Mouse (Mus musculus) neural tube, embryonic 11.5 days (tissue): ENCODE results near the gene Per3. TPM values are rescaled to one million over a fixed set of nuclear protein-coding genes. Genes with fewer than 3 reads are reported as not detected.
A peak's percentile ranks its signal among the peaks of the same experiment; 100 is the strongest.

Experiments
- ATAC-seq: fragments of 200-750 bp; cut with Nextera tagmentation; 2 replicates; pipeline ENCODE4 v1.8.0; 2017; ENCODE audit warnings: moderate number of reproducible peaks, mild to moderate bottlenecking, moderate TSS enrichment, moderate library complexity; ENCODE audit not compliant: insufficient read depth, low FRiP score, low TSS enrichment
- DNase-seq: peaks from one replicate; pipeline ENCODE4 v3.0.0-alpha.2; 2015; ENCODE audit warnings: low spot score
- H3K27ac ChIP-seq: fragments of 300-500 bp; sonication (generic); 2 replicates; pipeline ENCODE4 v1.5.1; 2014; ENCODE audit warnings: low read depth, mild to moderate bottlenecking, low read length
- H3K27me3 ChIP-seq: fragments of 300-500 bp; sonication (generic); 2 replicates; pipeline ENCODE4 v1.6.1; 2014; ENCODE audit warnings: mild to moderate bottlenecking, low read length, mixed read lengths; ENCODE audit not compliant: control insufficient read depth, insufficient read depth
- H3K36me3 ChIP-seq: fragments of 300-500 bp; sonication (generic); 2 replicates; pipeline ENCODE4 v1.6.1; 2014; ENCODE audit warnings: mild to moderate bottlenecking, low read length, moderate library complexity, mixed read lengths; ENCODE audit not compliant: control insufficient read depth, insufficient read depth
- H3K4me1 ChIP-seq: fragments of 300-500 bp; sonication (generic); 2 replicates; pipeline ENCODE4 v1.6.1; 2014; ENCODE audit warnings: low read length, mixed read lengths; ENCODE audit not compliant: control insufficient read depth, insufficient read depth
- H3K4me2 ChIP-seq: fragments of 300-500 bp; sonication (generic); 2 replicates; pipeline ENCODE4 v1.6.1; 2014; ENCODE audit warnings: low read depth, mild to moderate bottlenecking, moderate library complexity
- H3K4me3 ChIP-seq: fragments of 300-500 bp; sonication (generic); 2 replicates; pipeline ENCODE4 v1.5.1; 2014; ENCODE audit warnings: low read depth, low read length
- H3K9ac ChIP-seq: fragments of 300-500 bp; sonication (generic); 2 replicates; pipeline ENCODE4 v1.6.1; 2014; ENCODE audit warnings: mild to moderate bottlenecking, low read length
- H3K9me3 ChIP-seq: fragments of 300-500 bp; sonication (generic); 2 replicates; pipeline ENCODE4 v1.6.1; 2016; ENCODE audit warnings: low read length; ENCODE audit not compliant: control insufficient read depth
- WGBS: fragments of 180-500 bp; shearing (Covaris S2); extraction: QIAGEN DNeasy Blood & Tissue Kit; methylation state at CpG from one replicate; pipeline ENCODE4 v1.1.7; 2014; 5-methylcytosine and 5-hydroxymethylcytosine counted together
- polyA plus RNA-seq: library from polyadenylated mRNA; unstranded; fragments of >200 nt; fragmentation: Nextera tagmentation; extraction: Ambion mirVana; gene quantifications from 2 replicates; pipeline ENCODE4 v1.2.1, GENCODE M21; 2014

Gene Per3
- polyA plus RNA-seq, 1 experiment from 2014 or later: 4.9 TPM

DNA sequence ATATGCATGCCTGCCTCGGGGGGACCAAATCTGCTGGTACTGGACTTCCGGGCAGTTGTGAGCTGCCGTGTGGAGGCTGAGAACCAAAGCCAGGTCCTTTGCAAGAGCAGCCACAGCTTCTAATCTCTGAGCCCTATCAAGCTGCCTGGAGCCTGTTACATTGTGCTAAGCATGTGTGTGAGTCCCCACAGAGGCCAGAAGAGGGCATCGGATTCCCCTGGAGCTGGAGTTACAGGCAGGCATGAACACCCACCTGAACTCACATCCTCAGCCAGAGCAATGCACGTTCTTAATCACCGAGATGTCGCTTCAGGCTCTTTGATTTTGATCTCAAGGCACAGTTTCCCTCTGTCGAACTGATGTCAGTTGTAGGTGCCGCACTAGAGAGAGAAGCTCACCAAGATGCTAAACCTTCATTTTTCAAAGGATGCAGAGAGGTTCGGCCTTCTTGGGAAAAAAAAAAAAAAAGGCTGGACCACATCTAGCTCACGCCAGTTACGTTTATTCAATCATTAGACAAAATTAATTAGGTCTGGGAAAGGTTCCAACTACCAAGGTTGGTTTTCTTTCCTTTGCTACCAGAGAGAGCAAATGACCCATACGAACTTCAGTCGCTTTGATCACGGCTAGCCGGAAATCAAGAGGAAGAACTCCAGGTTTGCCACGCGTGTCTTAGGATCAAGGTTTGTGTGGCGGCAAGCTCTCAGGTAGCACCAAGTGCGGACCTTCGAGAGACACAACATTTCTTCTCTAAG is 66.1 kb downstream of the Per3 start:
- no peaks in the 10 kb centered on the region for H3K36me3 ChIP-seq
- no peak overlapping the region for H3K9ac ChIP-seq
- no peak overlapping the region for H3K4me3 ChIP-seq
- no peaks in the 10 kb centered on the region for H3K9me3 ChIP-seq
- H3K4me2 ChIP-seq: no peak overlapping the region
- no peak overlapping the region for H3K27ac ChIP-seq
- ATAC-seq (no peak), DNase-seq (no peak)
- H3K4me1 ChIP-seq: no peaks in the 10 kb centered on the region
- no peaks in the 10 kb centered on the region for H3K27me3 ChIP-seq
- WGBS: 91% methylated on average over 21 of the region's 21 CpGs

DNA sequence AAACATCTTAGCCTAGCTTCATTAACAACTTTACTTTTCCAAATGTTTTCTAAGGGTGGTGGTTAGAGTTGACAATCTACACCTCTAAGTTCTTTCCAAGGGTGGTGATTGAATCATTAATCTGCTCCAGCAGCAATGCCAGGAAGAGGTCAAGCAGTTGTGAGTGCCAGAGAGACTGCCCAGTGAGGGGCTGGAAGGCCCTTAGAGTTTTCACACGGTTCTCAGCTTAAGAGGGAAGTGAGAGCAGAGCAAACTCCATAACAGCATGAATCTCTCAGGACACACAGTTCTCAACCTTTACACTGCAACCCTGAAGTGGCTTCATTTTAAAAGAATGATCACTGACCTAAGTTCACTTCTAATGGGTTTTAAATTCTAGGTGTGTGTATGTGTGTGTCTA is 69.3 kb downstream of the Per3 start:
- no peak overlapping the region for H3K4me2 ChIP-seq
- H3K9me3 ChIP-seq: no peaks in the 10 kb centered on the region
- H3K27me3 ChIP-seq: no peaks in the 10 kb centered on the region
- 25% methylated on average over 1 of the region's 1 CpGs for WGBS
- H3K4me1 ChIP-seq: no peaks in the 10 kb centered on the region
- DNase-seq (no peak), ATAC-seq (no peak)
- no peak overlapping the region for H3K9ac ChIP-seq
- H3K36me3 ChIP-seq: no peaks in the 10 kb centered on the region
- H3K27ac ChIP-seq: no peak overlapping the region
- H3K4me3 ChIP-seq: no peak overlapping the region

- 82% methylated on average over 8 of the region's 8 CpGs for WGBS
- ATAC-seq (no peak), DNase-seq (no peak)
- H3K27me3 ChIP-seq: no peaks in the 10 kb centered on the region
- no peak overlapping the region for H3K9ac ChIP-seq
- no peak overlapping the region for H3K4me3 ChIP-seq
- no peaks in the 10 kb centered on the region for H3K4me1 ChIP-seq
- H3K4me2 ChIP-seq: no peak overlapping the region
- H3K27ac ChIP-seq: no peak overlapping the region
- H3K36me3 ChIP-seq: no peaks in the 10 kb centered on the region
- H3K9me3 ChIP-seq: no peaks in the 10 kb centered on the region
Observed at GRCm38 (mm10) chr4:150973264-150973663, 71.2 kb downstream of the Per3 start.

GRCm38 (mm10) chr4:150968956-150969355 is 75.5 kb downstream of the Per3 start:
- Histone ChIP-seq H3K4me2 (no peak overlapping the region), H3K27ac (no peak overlapping the region), H3K9ac (no peak overlapping the region), H3K4me1 (no peaks in the 10 kb centered on the region), H3K4me3 (no peak overlapping the region), H3K36me3 (no peaks in the 10 kb centered on the region), H3K27me3 (no peaks in the 10 kb centered on the region), H3K9me3 (no peaks in the 10 kb centered on the region)
- 92% methylated on average over 8 of the region's 8 CpGs for WGBS
- ATAC-seq (no peak), DNase-seq (no peak)

- Histone ChIP-seq H3K4me1 (no peaks in the 10 kb centered on the region), H3K4me2 (no peak overlapping the region), H3K27ac (no peak overlapping the region), H3K9ac (no peak overlapping the region), H3K4me3 (no peak overlapping the region), H3K9me3 (no peaks in the 10 kb centered on the region), H3K36me3 (no peaks in the 10 kb centered on the region), H3K27me3 (no peaks in the 10 kb centered on the region)
- WGBS: 18% methylated on average over 7 of the region's 7 CpGs
- ATAC-seq (no peak), DNase-seq (peak; percentile 61)
Observed at GRCm38 (mm10) chr4:150966556-150966955, 77.9 kb downstream of the Per3 start.

DNA sequence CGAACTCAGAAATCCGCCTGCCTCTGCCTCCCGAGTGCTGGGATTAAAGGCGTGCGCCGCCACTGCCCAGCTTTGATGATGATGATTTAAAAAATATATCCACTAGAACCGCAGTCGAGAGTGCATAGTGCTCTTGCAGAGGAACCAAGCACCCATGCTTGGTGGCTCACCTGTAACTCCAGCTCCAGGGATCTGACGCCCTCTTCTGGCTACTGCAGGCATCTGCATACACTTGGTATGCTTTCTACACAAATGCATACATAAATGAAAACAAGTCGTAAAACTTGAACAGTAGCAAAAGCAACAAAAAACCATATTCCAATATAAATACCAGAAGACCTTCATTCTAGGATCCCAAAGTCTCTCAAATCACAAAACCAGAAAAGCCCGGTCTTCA is 78.9 kb downstream of the Per3 start:
- Histone ChIP-seq H3K9ac (no peak overlapping the region), H3K9me3 (no peaks in the 10 kb centered on the region), H3K4me2 (no peak overlapping the region), H3K27me3 (no peaks in the 10 kb centered on the region), H3K4me3 (no peak overlapping the region), H3K4me1 (no peaks in the 10 kb centered on the region), H3K27ac (no peak overlapping the region), H3K36me3 (no peaks in the 10 kb centered on the region)
- DNase-seq (no peak), ATAC-seq (no peak)
- WGBS: 69% methylated on average over 11 of the region's 11 CpGs

DNA sequence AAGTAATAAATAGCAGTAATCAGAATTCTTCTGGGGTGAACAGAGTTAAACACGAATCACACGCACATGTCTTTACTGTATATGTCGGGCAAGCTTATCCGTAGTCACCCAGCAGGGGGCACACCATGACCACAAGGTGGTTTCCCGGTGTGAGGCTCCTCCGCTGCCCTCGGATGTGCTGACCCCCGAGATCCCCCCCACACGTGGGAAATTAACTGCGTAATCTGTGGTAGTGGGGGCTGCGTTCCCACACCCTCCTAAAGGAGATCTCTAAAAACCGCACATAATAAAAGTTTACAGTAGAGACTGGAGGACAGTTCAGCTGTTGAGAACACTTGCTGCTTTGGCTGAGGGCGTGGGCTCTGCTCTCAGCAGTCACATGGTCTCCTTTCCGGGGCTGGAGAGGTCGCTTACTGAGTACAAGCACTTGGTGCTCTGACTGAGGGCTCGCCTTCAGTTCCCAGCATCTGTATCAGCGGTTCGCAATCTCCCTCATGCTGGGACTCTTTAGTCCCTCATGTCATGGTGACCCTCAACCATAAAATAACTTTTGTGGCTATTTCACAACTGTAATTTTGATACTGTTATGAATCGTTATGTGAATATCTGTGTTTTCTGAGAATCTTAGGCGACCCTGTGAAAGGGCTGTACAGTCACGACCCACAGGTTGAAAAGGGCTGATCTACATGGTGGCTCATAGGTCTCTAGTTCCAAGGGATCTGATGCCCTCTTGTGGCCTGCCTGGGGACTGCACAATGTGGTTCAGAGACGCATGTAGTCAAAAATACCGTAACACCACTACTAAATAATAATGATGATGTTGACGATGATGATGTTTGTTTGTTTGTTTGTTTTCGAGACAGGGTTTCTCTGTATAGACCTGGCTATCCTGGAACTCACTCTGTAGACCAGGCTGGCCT is 79.6 kb downstream of the Per3 start:
- 17% methylated on average over 25 of the region's 25 CpGs for WGBS
- Histone ChIP-seq H3K4me2 (peak overlapping the region; percentile 8; the same call in 1 of the 2 replicates), H3K9me3 (no peaks in the 10 kb centered on the region), H3K4me3 (no peak overlapping the region), H3K27ac (no peak overlapping the region), H3K4me1 (no peaks in the 10 kb centered on the region), H3K9ac (no peak overlapping the region), H3K36me3 (no peaks in the 10 kb centered on the region), H3K27me3 (no peaks in the 10 kb centered on the region)
- ATAC-seq (0 out of 2 replicates have a peak, but pooled peaks have one; percentile 35), DNase-seq (peak; percentile 84)

DNA sequence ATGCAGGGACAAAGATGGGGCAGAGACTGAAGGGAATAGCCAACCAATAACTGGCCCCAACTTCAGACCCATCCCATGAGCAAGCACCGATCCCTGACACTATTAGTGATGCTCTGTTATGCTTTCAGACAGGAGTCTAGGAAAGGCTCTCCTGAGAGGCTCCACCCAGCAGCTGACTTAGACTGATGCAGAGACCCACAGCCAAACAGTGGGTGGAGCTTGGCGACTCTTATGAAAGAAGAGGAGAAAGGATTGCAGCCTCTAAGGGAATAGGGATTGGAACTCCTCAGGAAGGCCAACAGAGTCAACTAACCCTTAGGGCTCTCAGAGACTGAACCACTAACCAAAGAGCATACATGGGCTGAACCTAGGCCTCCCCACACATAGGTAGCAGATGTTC is 80.8 kb downstream of the Per3 start:
- no peaks in the 10 kb centered on the region for H3K27me3 ChIP-seq
- ATAC-seq (no peak), DNase-seq (no peak)
- H3K4me2 ChIP-seq: no peak overlapping the region
- H3K36me3 ChIP-seq: no peaks in the 10 kb centered on the region
- H3K4me1 ChIP-seq: no peaks in the 10 kb centered on the region
- WGBS: 79% methylated on average over 2 of the region's 2 CpGs
- H3K27ac ChIP-seq: no peak overlapping the region
- no peak overlapping the region for H3K9ac ChIP-seq
- H3K9me3 ChIP-seq: no peaks in the 10 kb centered on the region
- no peak overlapping the region for H3K4me3 ChIP-seq
